Mouse (Mus musculus) neural tube, embryonic 11.5 days (tissue): ENCODE measurements around the gene Tubg2. TPM values are rescaled to one million over a fixed set of nuclear protein-coding genes. Genes with fewer than 3 reads are reported as not detected.

Experiments used
- ATAC-seq: fragments of 200-750 bp; cut with Nextera tagmentation; 2 replicates; pipeline ENCODE4 v1.8.0; 2017; ENCODE audit warnings: moderate number of reproducible peaks, mild to moderate bottlenecking, moderate TSS enrichment, moderate library complexity; ENCODE audit not compliant: insufficient read depth, low FRiP score, low TSS enrichment
- DNase-seq: peaks from one replicate; pipeline ENCODE4 v3.0.0-alpha.2; 2015; ENCODE audit warnings: low spot score
- H3K27ac ChIP-seq: fragments of 300-500 bp; sonication (generic); 2 replicates; pipeline ENCODE4 v1.5.1; 2014; ENCODE audit warnings: low read depth, mild to moderate bottlenecking, low read length
- H3K27me3 ChIP-seq: fragments of 300-500 bp; sonication (generic); 2 replicates; pipeline ENCODE4 v1.6.1; 2014; ENCODE audit warnings: mild to moderate bottlenecking, low read length, mixed read lengths; ENCODE audit not compliant: control insufficient read depth, insufficient read depth
- H3K36me3 ChIP-seq: fragments of 300-500 bp; sonication (generic); 2 replicates; pipeline ENCODE4 v1.6.1; 2014; ENCODE audit warnings: mild to moderate bottlenecking, low read length, moderate library complexity, mixed read lengths; ENCODE audit not compliant: control insufficient read depth, insufficient read depth
- H3K4me1 ChIP-seq: fragments of 300-500 bp; sonication (generic); 2 replicates; pipeline ENCODE4 v1.6.1; 2014; ENCODE audit warnings: low read length, mixed read lengths; ENCODE audit not compliant: control insufficient read depth, insufficient read depth
- H3K4me2 ChIP-seq: fragments of 300-500 bp; sonication (generic); 2 replicates; pipeline ENCODE4 v1.6.1; 2014; ENCODE audit warnings: low read depth, mild to moderate bottlenecking, moderate library complexity
- H3K4me3 ChIP-seq: fragments of 300-500 bp; sonication (generic); 2 replicates; pipeline ENCODE4 v1.5.1; 2014; ENCODE audit warnings: low read depth, low read length
- H3K9ac ChIP-seq: fragments of 300-500 bp; sonication (generic); 2 replicates; pipeline ENCODE4 v1.6.1; 2014; ENCODE audit warnings: mild to moderate bottlenecking, low read length
- H3K9me3 ChIP-seq: fragments of 300-500 bp; sonication (generic); 2 replicates; pipeline ENCODE4 v1.6.1; 2016; ENCODE audit warnings: low read length; ENCODE audit not compliant: control insufficient read depth
- WGBS: fragments of 180-500 bp; shearing (Covaris S2); extraction: QIAGEN DNeasy Blood & Tissue Kit; methylation state at CpG from one replicate; pipeline ENCODE4 v1.1.7; 2014; 5-methylcytosine and 5-hydroxymethylcytosine counted together
- polyA plus RNA-seq: library from polyadenylated mRNA; unstranded; fragments of >200 nt; fragmentation: Nextera tagmentation; extraction: Ambion mirVana; gene quantifications from 2 replicates; pipeline ENCODE4 v1.2.1, GENCODE M21; 2014

The Tubg2 gene
- polyA plus RNA-seq, 1 experiment from 2014 or later = 6.9 TPM

GRCm38 (mm10) chr11:101184984-101185383, 29.3 kb downstream of the Tubg2 start:
- no peak for DNase-seq
- Histone ChIP-seq H3K4me3 (no peak overlapping the region), H3K27ac (no peak overlapping the region), H3K4me2 (no peak overlapping the region), H3K36me3 (no peaks in the 10 kb centered on the region), H3K4me1 (peaks cover 10% of the 10 kb centered on the region), H3K9me3 (no peaks in the 10 kb centered on the region), H3K9ac (no peak overlapping the region), H3K27me3 (no peaks in the 10 kb centered on the region)
- no peak for ATAC-seq
- WGBS = 91% methylated on average over 12 of the region's 12 CpGs

- Histone ChIP-seq H3K9me3 (no peaks in the 10 kb centered on the region), H3K36me3 (no peaks in the 10 kb centered on the region), H3K9ac (no peak overlapping the region), H3K4me1 (peaks cover 13% of the 10 kb centered on the region), H3K27ac (no peak overlapping the region), H3K4me3 (no peak overlapping the region), H3K27me3 (no peaks in the 10 kb centered on the region), H3K4me2 (no peak overlapping the region)
- DNase-seq (no peak), ATAC-seq (no peak)
- 95% methylated on average over 4 of the region's 4 CpGs for WGBS
These were observed 29.7 kb downstream of the Tubg2 start for GRCm38 (mm10) chr11:101185441-101185840.

- WGBS = 85% methylated on average over 27 of the region's 27 CpGs
- H3K36me3 ChIP-seq = no peaks in the 10 kb centered on the region
- H3K9ac ChIP-seq = no peak overlapping the region
These were observed 31.0 kb downstream of the Tubg2 start for GRCm38 (mm10) chr11:101186526-101187247.

GRCm38 (mm10) chr11:101187541-101187940, 31.8 kb downstream of the Tubg2 start:
- WGBS = 95% methylated on average over 5 of the region's 5 CpGs
- no peaks in the 10 kb centered on the region for H3K36me3 ChIP-seq
- no peak overlapping the region for H3K4me2 ChIP-seq
- ATAC-seq = no peak
- H3K9ac ChIP-seq = no peak overlapping the region
- no peaks in the 10 kb centered on the region for H3K9me3 ChIP-seq
- H3K4me3 ChIP-seq = no peak overlapping the region
- H3K27ac ChIP-seq = no peak overlapping the region
- H3K4me1 ChIP-seq = peaks cover 13% of the 10 kb centered on the region
- no peak for DNase-seq
- H3K27me3 ChIP-seq = no peaks in the 10 kb centered on the region

More at GRCm38 (mm10) chr11:101186526-101187247, 31.0 kb downstream of the Tubg2 start:
- DNase-seq (no peak), ATAC-seq (no peak)
- no peak overlapping the region for H3K27ac ChIP-seq
- H3K27me3 ChIP-seq = no peaks in the 10 kb centered on the region
- peaks cover 13% of the 10 kb centered on the region for H3K4me1 ChIP-seq
- H3K4me2 ChIP-seq = no peak overlapping the region
- H3K9me3 ChIP-seq = no peaks in the 10 kb centered on the region
- no peak overlapping the region for H3K4me3 ChIP-seq

GRCm38 (mm10) chr11:101188166-101188805, 32.6 kb downstream of the Tubg2 start:
- Histone ChIP-seq H3K4me3 (no peak overlapping the region), H3K4me2 (no peak overlapping the region), H3K36me3 (no peaks in the 10 kb centered on the region), H3K27me3 (no peaks in the 10 kb centered on the region), H3K9ac (no peak overlapping the region), H3K27ac (no peak overlapping the region), H3K4me1 (peaks cover 13% of the 10 kb centered on the region), H3K9me3 (no peaks in the 10 kb centered on the region)
- ATAC-seq = no peak
- WGBS = 87% methylated on average over 11 of the region's 11 CpGs
- DNase-seq = no peak

- H3K9ac ChIP-seq = peak overlapping the region; percentile 38; the same call in 1 of the 2 replicates
- DNase-seq (peak; percentile 71), ATAC-seq (peak; percentile 38; the same call in 1 of the 2 replicates)
- no peaks in the 10 kb centered on the region for H3K36me3 ChIP-seq
- H3K27me3 ChIP-seq = no peaks in the 10 kb centered on the region
- 4% methylated on average over 6 of the region's 6 CpGs for WGBS
- peaks cover 13% of the 10 kb centered on the region for H3K4me1 ChIP-seq
- H3K9me3 ChIP-seq = no peaks in the 10 kb centered on the region
- H3K4me3 ChIP-seq = no peak overlapping the region
- no peak overlapping the region for H3K4me2 ChIP-seq
- H3K27ac ChIP-seq = peak overlapping the region; percentile 84
These were observed 33.9 kb downstream of the Tubg2 start for GRCm38 (mm10) chr11:101189495-101190180.

GRCm38 (mm10) chr11:101190181-101190912, 34.6 kb downstream of the Tubg2 start:
- 33% methylated on average over 8 of the region's 8 CpGs for WGBS
- peak overlapping the region; percentile 38; the same call in 1 of the 2 replicates for H3K9ac ChIP-seq
- H3K27me3 ChIP-seq = no peaks in the 10 kb centered on the region
- no peak overlapping the region for H3K4me3 ChIP-seq
- peak overlapping the region; percentile 84 for H3K27ac ChIP-seq
- no peaks in the 10 kb centered on the region for H3K36me3 ChIP-seq
- DNase-seq = no peak
- no peaks in the 10 kb centered on the region for H3K9me3 ChIP-seq
- ATAC-seq = no peak
- no peak overlapping the region for H3K4me2 ChIP-seq
- peaks cover 13% of the 10 kb centered on the region for H3K4me1 ChIP-seq
